Mouse (Mus musculus) erythroblast, embryonic 14.5 days (primary cell): ENCODE data around the gene Rnf220.

ENCODE experiments used
- GATA1 ChIP-seq: IDR thresholded peaks from 2 replicates; pipeline ENCODE4 v1.6.1; 2012; ENCODE audit warnings: low read length, inconsistent platforms, mixed read lengths
- TAL1 ChIP-seq: IDR thresholded peaks from 3 replicates; pipeline ENCODE4 v1.6.1; 2012; ENCODE audit warnings: low read length, inconsistent platforms, mixed read lengths

- TF ChIP-seq GATA1 (no peak), TAL1 (no peak)
Measured at GRCm38 (mm10) chr4:117304239-117305025, 192.4 kb downstream of the Rnf220 start.
